Mouse (Mus musculus) layer of hippocampus, adult 9-10 months (tissue): ENCODE results near the gene Pcyt1a.

Experiments used
- DNase-seq: peaks from one replicate; pipeline ENCODE4 v3.0.0; 2022; ENCODE audit warnings: low spot score

Pcyt1a gene

GRCm38 (mm10) chr16:32430474-32431046, at the start of gene Pcyt1a:
TSS of gene Pcyt1a (plus strand) at chr16:32430921.
- peak; percentile 71 for DNase-seq

GRCm38 (mm10) chr16:32382901-32383300, 47.8 kb upstream of the Pcyt1a start:
- no peak for DNase-seq

GRCm38 (mm10) chr16:32384885-32385284, 45.8 kb upstream of the Pcyt1a start:
- DNase-seq: no peak

- DNase-seq: no peak
Observed at GRCm38 (mm10) chr16:32386826-32387225, 43.9 kb upstream of the Pcyt1a start.

GRCm38 (mm10) chr16:32389049-32389448, 41.7 kb upstream of the Pcyt1a start:
- DNase-seq: no peak

- DNase-seq: no peak
Observed at GRCm38 (mm10) chr16:32389841-32390240, 40.9 kb upstream of the Pcyt1a start.

GRCm38 (mm10) chr16:32390882-32391281, 39.8 kb upstream of the Pcyt1a start:
- DNase-seq: no peak

GRCm38 (mm10) chr16:32395679-32396540, 34.8 kb upstream of the Pcyt1a start:
- no peak for DNase-seq

GRCm38 (mm10) chr16:32396541-32396835, 34.2 kb upstream of the Pcyt1a start:
- no peak for DNase-seq

GRCm38 (mm10) chr16:32398206-32398605, 32.5 kb upstream of the Pcyt1a start:
- no peak for DNase-seq

GRCm38 (mm10) chr16:32400267-32400666, 30.5 kb upstream of the Pcyt1a start, which contains the start of gene Tm4sf19:
TSS of gene Tm4sf19 (plus strand) at chr16:32400506.
- no peak for DNase-seq

- DNase-seq: no peak
Observed at GRCm38 (mm10) chr16:32401335-32401965, 29.3 kb upstream of the Pcyt1a start.

- DNase-seq: no peak
Observed at GRCm38 (mm10) chr16:32402818-32403217, 27.9 kb upstream of the Pcyt1a start.

- no peak for DNase-seq
Observed at GRCm38 (mm10) chr16:32405716-32406115, 25.0 kb upstream of the Pcyt1a start.

GRCm38 (mm10) chr16:32406671-32407070, 24.1 kb upstream of the Pcyt1a start:
- DNase-seq: no peak

- DNase-seq: no peak
Observed at GRCm38 (mm10) chr16:32407730-32408129, 23.0 kb upstream of the Pcyt1a start.

GRCm38 (mm10) chr16:32417457-32417856, 13.3 kb upstream of the Pcyt1a start:
- DNase-seq: no peak

- peak; percentile 77 for DNase-seq
Observed at GRCm38 (mm10) chr16:32419517-32420483, 10.9 kb upstream of the Pcyt1a start, which contains the start of gene Tctex1d2. TSS of gene Tctex1d2 (plus strand) at chr16:32419702.

GRCm38 (mm10) chr16:32427506-32427905, 3.2 kb upstream of the Pcyt1a start:
- no peak for DNase-seq

- DNase-seq: no peak
Observed at GRCm38 (mm10) chr16:32431047-32431591, 398 bp downstream of the Pcyt1a start.

GRCm38 (mm10) chr16:32431926-32432325, 1.2 kb downstream of the Pcyt1a start:
- DNase-seq: no peak

GRCm38 (mm10) chr16:32433138-32433537, 2.4 kb downstream of the Pcyt1a start:
- no peak for DNase-seq
